Mouse (Mus musculus): ENCODE measurements around the gene Smu1. TPM values are rescaled to one million over a fixed set of nuclear protein-coding genes. Genes with fewer than 3 reads are reported as not detected.

The Smu1 gene
- total RNA-seq, 2 experiments from 2014 or later, result 48.2 TPM

GRCm38 (mm10) chr4:40774279-40775259 is 16.8 kb upstream of the Smu1 start:
- DNase-seq (ENCODE audit: low spot score in 2 of 2), result peak; percentile 49 to 60
- intact Hi-C loops (cut with DNase I), result loop anchor here (1.0 kb wide), 1 partner anchor 132 kb away; no protein-coding TSS in a partner anchor

DNA sequence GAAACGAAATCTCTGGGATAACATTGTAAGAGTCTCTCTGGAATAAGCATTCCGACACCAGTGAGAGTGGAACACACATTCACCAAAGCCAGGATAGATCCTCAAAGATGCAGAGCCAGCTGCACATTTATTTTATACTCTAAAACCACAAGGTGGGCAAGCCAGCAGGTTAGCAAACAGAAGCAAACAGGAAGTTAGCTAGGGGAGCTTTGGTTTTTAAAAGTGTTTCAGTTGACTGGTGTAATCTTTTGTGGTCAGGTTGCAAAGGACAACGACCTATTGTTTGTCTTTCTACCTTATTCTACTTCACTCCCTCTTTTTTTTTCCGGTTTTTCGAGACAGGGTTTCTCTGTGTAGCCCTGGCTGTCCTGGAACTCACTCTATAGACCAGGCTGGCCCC is 2.2 kb upstream of the Smu1 start:
- intact Hi-C loops (cut with DNase I), result loop anchor here (5.0 kb wide), 1 partner anchor 187 kb away; the partner anchor contains the start of genes Bag1 and Chmp5
- no peak for DNase-seq (ENCODE audit: low spot score in 2 of 2)

GRCm38 (mm10) chr4:40757157-40757779 is 455 bp downstream of the Smu1 start:
- DNase-seq (ENCODE audit: low spot score in 2 of 2), result no peak
- intact Hi-C loops (cut with DNase I), result loop anchor here (5.0 kb wide), 1 partner anchor 190 kb away; the partner anchor contains the start of genes Bag1 and Chmp5

DNA sequence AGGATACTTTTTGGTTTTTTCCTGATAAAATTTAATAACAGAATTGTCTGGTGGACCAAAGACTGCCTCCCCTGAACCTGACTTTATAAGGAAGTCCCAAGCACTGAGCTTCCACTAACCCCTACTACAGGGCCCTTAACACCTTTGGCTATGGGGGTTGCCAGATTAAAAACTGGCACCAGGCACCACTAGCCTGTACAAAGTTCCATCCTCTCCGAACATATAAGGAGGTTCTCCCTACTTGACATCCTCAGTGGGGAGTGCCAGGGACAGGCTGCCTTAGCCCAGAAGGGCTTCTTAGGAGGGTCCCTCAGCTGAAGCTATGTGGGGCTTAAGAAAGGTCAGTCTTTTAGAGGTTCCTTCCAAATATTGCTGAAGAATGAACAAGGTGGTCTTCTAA is 22.4 kb downstream of the Smu1 start:
- no peak for DNase-seq (ENCODE audit: low spot score in 2 of 2)
- intact Hi-C loops (cut with DNase I), result no loop called here

- DNase-seq (ENCODE audit: low spot score in 2 of 2), result no peak
- intact Hi-C loops (cut with DNase I), result no loop called here
These were observed 26.5 kb downstream of the Smu1 start for GRCm38 (mm10) chr4:40731262-40731661.

- intact Hi-C loops (cut with DNase I), result no loop called here
- no peak for DNase-seq (ENCODE audit: low spot score in 2 of 2)
These were observed 30.5 kb downstream of the Smu1 start for GRCm38 (mm10) chr4:40727247-40727646.

DNA sequence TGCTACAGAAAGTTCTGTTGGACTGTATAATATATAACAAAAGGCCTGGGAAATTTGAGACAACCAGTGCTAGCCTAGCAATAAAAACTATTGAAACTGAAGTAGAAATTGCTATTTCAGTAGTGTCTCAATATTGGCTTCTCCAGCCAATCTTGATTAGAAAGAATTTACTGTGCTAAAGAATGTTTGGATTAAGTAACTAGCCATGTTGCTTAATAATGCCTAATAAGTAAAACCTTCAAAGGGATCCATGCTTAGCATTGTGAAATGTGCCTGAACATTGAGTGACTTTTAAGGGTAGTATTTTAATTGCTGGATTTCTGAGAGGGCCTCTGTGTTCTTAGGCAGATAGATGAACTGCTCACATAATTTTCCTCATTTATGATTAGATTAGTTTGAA is 32.2 kb downstream of the Smu1 start:
- intact Hi-C loops (cut with DNase I), result no loop called here
- DNase-seq (ENCODE audit: low spot score in 2 of 2), result no peak

GRCm38 (mm10) chr4:40725141-40725540 is 32.6 kb downstream of the Smu1 start:
- no peak for DNase-seq (ENCODE audit: low spot score in 2 of 2)
- intact Hi-C loops (cut with DNase I), result no loop called here

DNA sequence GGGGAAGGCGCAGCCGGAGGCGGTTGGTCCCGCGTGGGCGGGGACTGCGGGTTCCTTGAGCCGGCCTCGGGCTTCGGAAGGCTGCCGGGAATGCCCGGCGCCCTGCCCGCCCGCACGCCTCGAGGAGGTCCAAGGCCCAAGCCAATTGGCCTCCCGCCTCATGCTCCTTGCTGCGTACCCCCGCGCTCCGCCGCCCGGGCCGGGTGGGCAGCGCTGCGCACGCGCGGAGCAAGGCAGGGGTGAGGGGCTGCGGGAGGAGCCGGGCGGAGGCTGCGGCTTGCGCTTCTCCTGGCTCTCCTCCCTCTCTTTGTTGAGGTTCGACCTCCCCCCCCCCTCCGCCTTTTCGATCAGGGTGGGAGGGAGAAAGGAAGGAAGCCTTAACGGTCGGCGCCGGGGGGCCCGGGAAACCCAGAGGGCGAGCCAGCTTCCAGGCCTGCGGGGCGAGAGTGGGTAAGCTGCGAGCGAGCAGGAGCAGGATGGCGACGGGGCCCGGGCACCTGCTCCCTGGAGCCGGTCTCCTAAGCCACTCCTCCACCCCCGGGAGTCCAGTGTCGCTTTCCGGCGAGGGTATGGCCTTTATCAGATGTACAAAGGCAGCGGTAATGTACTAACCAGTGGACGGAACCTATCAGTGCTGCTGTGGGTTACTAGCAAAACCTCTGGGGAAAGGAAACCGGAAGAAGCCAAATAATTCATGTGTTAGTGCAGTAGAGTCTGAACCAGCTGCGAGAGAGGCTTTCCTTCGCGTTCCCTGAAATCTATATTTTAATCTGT is 34.8 kb downstream of the Smu1 start:
- intact Hi-C loops (cut with DNase I), result loop anchor here (1.0 to 2.0 kb wide), 2 partner anchors 20 to 42 kb away; partner anchors contain the start of gene Aptx

GRCm38 (mm10) chr4:40722011-40722666 is 35.6 kb downstream of the Smu1 start, which contains the start of gene Dnaja1:
Dnaja1 (plus strand) TSS chr4:40722150.
- intact Hi-C loops (cut with DNase I), result loop anchor here (1.0 to 2.0 kb wide), 2 partner anchors 19 to 41 kb away; partner anchors contain the start of gene Aptx
- peak; percentile 96 to 98 for DNase-seq (ENCODE audit: low spot score in 2 of 2)

More for the DNA sequence above, 34.8 kb downstream of the Smu1 start:
- peak; percentile 82 to 89 for DNase-seq (ENCODE audit: low spot score in 2 of 2)

GRCm38 (mm10) chr4:40720910-40721309 is 36.8 kb downstream of the Smu1 start:
- no peak for DNase-seq (ENCODE audit: low spot score in 2 of 2)
- intact Hi-C loops (cut with DNase I), result no loop called here

DNA sequence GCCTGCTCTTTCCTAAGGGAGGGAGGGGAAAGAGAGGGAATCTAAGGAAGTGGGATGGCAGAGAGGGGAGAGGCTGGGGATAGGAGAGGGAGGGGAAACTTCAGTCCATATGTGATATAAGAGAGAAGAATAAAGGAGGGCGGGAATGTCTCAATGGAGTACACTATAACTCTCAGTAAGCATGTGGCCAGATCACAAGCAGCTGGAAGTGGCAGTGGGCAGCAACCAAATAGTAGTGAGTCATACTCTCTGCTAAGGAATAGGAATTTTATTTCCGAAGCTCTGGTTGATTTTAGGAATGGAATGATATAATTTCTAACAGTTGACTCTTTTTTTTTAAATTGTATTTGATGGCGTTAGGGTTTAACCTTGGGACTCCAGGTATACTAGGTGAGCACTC is 40.6 kb downstream of the Smu1 start:
- intact Hi-C loops (cut with DNase I), result no loop called here

GRCm38 (mm10) chr4:40703710-40704275 is 53.9 kb downstream of the Smu1 start:
- DNase-seq (ENCODE audit: low spot score in 2 of 2), result no peak

More for the DNA sequence above, 40.6 kb downstream of the Smu1 start:
- no peak for DNase-seq (ENCODE audit: low spot score in 2 of 2)

DNA sequence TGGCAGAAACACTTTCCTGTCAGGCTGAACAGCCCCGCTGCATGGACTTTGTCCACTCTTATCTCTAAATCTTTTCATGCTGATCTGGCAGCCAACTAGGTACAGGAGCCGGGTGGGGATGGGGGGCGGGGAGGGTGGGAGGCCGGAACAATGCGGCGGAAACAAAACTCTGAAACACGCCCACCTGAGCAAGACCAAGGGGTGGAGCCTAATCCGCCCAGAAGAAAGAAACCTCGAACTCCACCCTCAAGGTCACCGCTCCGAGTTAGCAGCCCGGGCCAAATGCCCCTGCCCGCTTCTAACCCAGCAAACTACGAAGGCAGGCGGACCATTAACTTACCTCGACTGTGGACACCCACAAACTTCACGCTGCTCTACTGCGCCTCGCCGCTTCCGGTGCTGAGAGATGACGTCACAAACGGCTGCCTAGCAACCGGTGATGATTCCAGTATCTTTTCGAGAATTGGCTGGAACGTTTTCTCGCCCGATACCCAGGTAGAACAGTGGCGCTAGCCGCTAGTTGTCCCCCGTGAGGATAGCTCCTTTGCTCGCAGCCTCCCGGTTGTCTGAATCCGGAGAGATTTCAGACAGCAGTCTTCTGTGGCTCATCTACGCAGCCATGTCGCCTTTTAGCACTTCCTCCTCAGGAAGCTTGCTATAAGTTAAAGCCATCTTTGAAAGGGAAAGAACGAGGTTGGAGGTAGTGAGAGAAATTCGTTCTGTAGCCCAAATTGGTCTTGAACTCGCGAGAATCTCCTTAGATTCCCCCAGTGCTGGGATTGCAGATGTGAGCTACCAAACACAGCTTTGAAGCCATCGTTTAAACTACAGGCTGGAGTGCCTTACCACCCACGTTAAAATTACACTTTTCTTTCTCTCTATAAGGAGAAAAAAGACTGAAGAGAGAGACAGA is 54.7 kb downstream of the Smu1 start, which contains the start of gene Aptx:
Gene Aptx (minus strand): TSS at position 398 of the 913 bp plus-strand sequence.
- peak; percentile 97 to 98 for DNase-seq (ENCODE audit: low spot score in 2 of 2)
- intact Hi-C loops (cut with DNase I), result loop anchor here (1.0 kb wide), 1 partner anchor 19 kb away; the partner anchor contains the start of gene Dnaja1

More at GRCm38 (mm10) chr4:40703710-40704275, 53.9 kb downstream of the Smu1 start:
- intact Hi-C loops (cut with DNase I), result loop anchor here (1.0 kb wide), 1 partner anchor 19 kb away; the partner anchor contains the start of gene Dnaja1

- intact Hi-C loops (cut with DNase I), result no loop called here
- DNase-seq (ENCODE audit: low spot score in 2 of 2), result no peak
These were observed 55.9 kb downstream of the Smu1 start for GRCm38 (mm10) chr4:40701796-40702195.

- intact Hi-C loops (cut with DNase I), result no loop called here
- no peak for DNase-seq (ENCODE audit: low spot score in 2 of 2)
These were observed 57.5 kb downstream of the Smu1 start for GRCm38 (mm10) chr4:40700216-40700615.

- intact Hi-C loops (cut with DNase I), result no loop called here
These were observed 60.7 kb downstream of the Smu1 start for GRCm38 (mm10) chr4:40697059-40697458.

More at GRCm38 (mm10) chr4:40697059-40697458, 60.7 kb downstream of the Smu1 start:
- no peak for DNase-seq (ENCODE audit: low spot score in 2 of 2)
